10 mouse cellular contexts compared by ENCODE assay signal in genomic region chr7:28788307-28789195, GRCm38 (mm10). TPM values are rescaled to one million over a fixed set of nuclear protein-coding genes. Genes with fewer than 3 reads are reported as not detected.
DNase-seq lines count a peak whose midpoint lies in the region; ATAC-seq and TF ChIP-seq lines count a peak whose summit lies in the region.
"Had no signal": no experiment of that assay in that cellular context is flagged by ENCODE, and none has a peak within 500 bp of the region (broad histone marks: within the 10 kb centered on the region; RNA-seq: fewer than 3 reads in every experiment).

Gene Rinl (plus strand): TSS chr7:28788969.

- 59% methylated on average over 5 of the region's 5 CpGs for WGBS in heart, embryonic 15.5 days
- WGBS in stomach, postnatal 0 days: 61% methylated on average over 5 of the region's 5 CpGs
- WGBS in midbrain, embryonic 15.5 days: 69% methylated on average over 5 of the region's 5 CpGs

- H3K4me1 ChIP-seq in heart, embryonic 15.5 days (replicated peaks): 0 out of 2 replicates have a peak, but pooled peaks cover 6% of the 10 kb centered on the region
- peaks cover 3% of the 10 kb centered on the region; the same call in 1 of the 2 replicates for H3K4me1 ChIP-seq in embryonic fibroblast, embryonic 13.5 days (ENCODE audit: control insufficient read depth, insufficient read depth, low read length)
- H3K4me1 ChIP-seq in stomach, postnatal 0 days (replicated peaks; ENCODE audit: control insufficient read depth, insufficient read depth): no peaks in the 10 kb centered on the region; the same call in 1 of the 2 replicates
- H3K4me1 ChIP-seq in midbrain, embryonic 15.5 days: no peaks in the 10 kb centered on the region
- H3K4me1 ChIP-seq: hindbrain, embryonic 13.5 days had no signal

- H3K27me3 ChIP-seq in heart, embryonic 15.5 days: no peaks in the 10 kb centered on the region
- H3K27me3 ChIP-seq in stomach, postnatal 0 days (ENCODE audit: control insufficient read depth, insufficient read depth, low read length): no peaks in the 10 kb centered on the region
- no peaks in the 10 kb centered on the region for H3K27me3 ChIP-seq in midbrain, embryonic 15.5 days (replicated peaks)
- H3K27me3 ChIP-seq: hindbrain, embryonic 13.5 days had no signal

- TF ChIP-seq POLR2A in embryonic fibroblast, embryonic 13.5 days (IDR thresholded peaks at IDR 0.05; ENCODE audit: low read depth, low read length): no peak

- no peak for DNase-seq in heart, postnatal 25 days (ENCODE audit: low spot score)
- peak; percentile 36 for DNase-seq in lung, postnatal 14 days
- DNase-seq in stomach, postnatal 0 days (ENCODE audit: low spot score): no peak
- no peak for DNase-seq in frontal cortex, postnatal 25 days (ENCODE audit: low spot score in 2 of 2)
- DNase-seq in cerebellum, postnatal 36 days: no peak

- no peak within 1 kb of the TSS; the same call in 1 of the 2 replicates for H3K4me2 ChIP-seq in heart, embryonic 15.5 days
- no peak within 1 kb of the TSS for H3K4me2 ChIP-seq in stomach, postnatal 0 days (replicated peaks; ENCODE audit: low read depth)
- no peak within 1 kb of the TSS for H3K4me2 ChIP-seq in midbrain, embryonic 15.5 days
- H3K4me2 ChIP-seq: hindbrain, embryonic 13.5 days had no signal

- no peaks in the 10 kb centered on the region for H3K9me3 ChIP-seq in heart, embryonic 15.5 days (replicated peaks)
- no peaks in the 10 kb centered on the region for H3K9me3 ChIP-seq in stomach, postnatal 0 days (ENCODE audit: control insufficient read depth, low read length)
- no peaks in the 10 kb centered on the region for H3K9me3 ChIP-seq in midbrain, embryonic 15.5 days
- H3K9me3 ChIP-seq: hindbrain, embryonic 13.5 days had no signal

- no peak within 1 kb of the TSS for H3K27ac ChIP-seq in heart, embryonic 15.5 days
- peak within 1 kb of the TSS; percentile 35; the same call in 1 of the 2 replicates for H3K27ac ChIP-seq in embryonic fibroblast, embryonic 13.5 days (ENCODE audit: insufficient read depth, low read length)
- H3K27ac ChIP-seq in stomach, postnatal 0 days (replicated peaks): 0 out of 2 replicates have a peak within 1 kb of the TSS, but pooled peaks have one; percentile 24
- no peak within 1 kb of the TSS for H3K27ac ChIP-seq in midbrain, embryonic 15.5 days
- H3K27ac ChIP-seq: hindbrain, embryonic 13.5 days had no signal

- no peak for TF ChIP-seq EP300 in stomach, postnatal 0 days (optimal IDR thresholded peaks at IDR 0.05)

- H3K4me3 ChIP-seq in heart, embryonic 15.5 days: peak within 1 kb of the TSS; percentile 19; the same call in 1 of the 2 replicates
- H3K4me3 ChIP-seq in embryonic fibroblast, embryonic 13.5 days (ENCODE audit: insufficient read depth, low read length): no peak within 1 kb of the TSS
- H3K4me3 ChIP-seq in stomach, postnatal 0 days (ENCODE audit: low read depth, low read length): no peak within 1 kb of the TSS
- no peak within 1 kb of the TSS for H3K4me3 ChIP-seq in midbrain, embryonic 15.5 days
- H3K4me3 ChIP-seq: hindbrain, embryonic 13.5 days; myocyte had no signal

- intact Hi-C loops in heart, postnatal 25 days (cut with DNase I): no loop called here

- peaks cover 13% of the 10 kb centered on the region for H3K36me3 ChIP-seq in heart, embryonic 15.5 days
- peaks cover 3% of the 10 kb centered on the region; the same call in 1 of the 2 replicates for H3K36me3 ChIP-seq in stomach, postnatal 0 days (ENCODE audit: control insufficient read depth, insufficient read depth, low read length)
- no peaks in the 10 kb centered on the region; the same call in 1 of the 2 replicates for H3K36me3 ChIP-seq in midbrain, embryonic 15.5 days (replicated peaks)

- no peak for ATAC-seq in heart, embryonic 15.5 days (replicated peaks; ENCODE audit: insufficient number of reproducible peaks, insufficient read depth, low FRiP score, low read depth)
- ATAC-seq in stomach, postnatal 0 days (ENCODE audit: low FRiP score, low TSS enrichment): no peak
- ATAC-seq in midbrain, embryonic 15.5 days (replicated peaks): no peak

- no peak for TF ChIP-seq CTCF in embryonic fibroblast, embryonic 13.5 days (IDR thresholded peaks at IDR 0.05; ENCODE audit: borderline replicate concordance, insufficient read depth, low read length)
- no peak for TF ChIP-seq CTCF in stomach, postnatal 0 days (IDR thresholded peaks at IDR 0.05; ENCODE audit: low read depth)

- no peak within 1 kb of the TSS for H3K9ac ChIP-seq in heart, embryonic 15.5 days
- 0 out of 2 replicates have a peak within 1 kb of the TSS, but pooled peaks have one; percentile 27 for H3K9ac ChIP-seq in stomach, postnatal 0 days (ENCODE audit: low read length)
- H3K9ac ChIP-seq in midbrain, embryonic 15.5 days: no peak within 1 kb of the TSS

RNA-seq across cellular contexts. Expression of gene Rinl, which starts in this region (rescaled TPM):
- polyA plus RNA-seq in heart, embryonic 15.5 days (2015; fragmentation: Nextera tagmentation; extraction: Ambion mirVana): 2.8 and 7.3 TPM in 2 replicates
- 1 to 10 TPM; 1.5 to 2.2 TPM for total RNA-seq in heart, postnatal 25 days (2021)
- polyA plus RNA-seq in embryonic fibroblast, embryonic 13.5 days (2011; ENCODE audit: insufficient read length, low read depth, missing spikeins): 0.77 TPM in 1 of 2 replicates, not detected in the other
- 2.1 and 2.6 TPM in 2 replicates for polyA plus RNA-seq in stomach, postnatal 0 days (2015; fragmentation: Nextera tagmentation; extraction: Ambion mirVana)
- polyA plus RNA-seq in midbrain, embryonic 15.5 days (2015; fragmentation: Nextera tagmentation; extraction: Ambion mirVana): 2.4 and 3.3 TPM in 2 replicates

Comparison
In these comparisons a context has a peak if more than half of its experiments do, and no peak if none do; other contexts are left out.
1. H3K27ac ChIP-seq: peak in embryonic fibroblast, embryonic 13.5 days (single experiment) and stomach, postnatal 0 days (single experiment); none in heart, embryonic 15.5 days (single experiment) and midbrain, embryonic 15.5 days (single experiment).